Mouse (Mus musculus) monocyte, adult 2 months (primary cell): ENCODE measurements around the gene Sorcs3.

ENCODE experiments used
- DNase-seq, 2 experiments: peaks; one replicate each; pipeline ENCODE4 v3.0.0; 2022; ENCODE audit warnings: low spot score in 2 of 2, low read depth in 1 of 2

Sorcs3 gene

GRCm38 (mm10) chr19:48700111-48700658 lies 494.4 kb downstream of the Sorcs3 start:
- no peak for DNase-seq

GRCm38 (mm10) chr19:48703763-48704162 lies 497.9 kb downstream of the Sorcs3 start:
- DNase-seq, result no peak

- no peak for DNase-seq
Observed at GRCm38 (mm10) chr19:48706267-48706923, 500.6 kb downstream of the Sorcs3 start.

GRCm38 (mm10) chr19:48706924-48707320 lies 501.1 kb downstream of the Sorcs3 start:
- no peak for DNase-seq

- no peak for DNase-seq
Observed at GRCm38 (mm10) chr19:48725851-48726419, 520.1 kb downstream of the Sorcs3 start.

- no peak for DNase-seq
Observed at GRCm38 (mm10) chr19:48727048-48727447, 521.2 kb downstream of the Sorcs3 start.

- no peak for DNase-seq
Observed at GRCm38 (mm10) chr19:48727601-48728000, 521.8 kb downstream of the Sorcs3 start.

- DNase-seq, result no peak
Observed at GRCm38 (mm10) chr19:48731731-48732130, 525.9 kb downstream of the Sorcs3 start.

GRCm38 (mm10) chr19:48734370-48734769 lies 528.5 kb downstream of the Sorcs3 start:
- DNase-seq, result no peak

GRCm38 (mm10) chr19:48737554-48737953 lies 531.7 kb downstream of the Sorcs3 start:
- DNase-seq, result no peak

- DNase-seq, result no peak
Observed at GRCm38 (mm10) chr19:48755156-48755555, 549.3 kb downstream of the Sorcs3 start.

GRCm38 (mm10) chr19:48756831-48757230 lies 551.0 kb downstream of the Sorcs3 start:
- DNase-seq, result no peak

- DNase-seq, result no peak
Observed at GRCm38 (mm10) chr19:48766524-48766923, 560.7 kb downstream of the Sorcs3 start.

- no peak for DNase-seq
Observed at GRCm38 (mm10) chr19:48771565-48771964, 565.7 kb downstream of the Sorcs3 start.

- no peak for DNase-seq
Observed at GRCm38 (mm10) chr19:48779095-48779765, 573.4 kb downstream of the Sorcs3 start.

GRCm38 (mm10) chr19:48780813-48781212 lies 575.0 kb downstream of the Sorcs3 start:
- DNase-seq, result no peak

- DNase-seq, result no peak
Observed at GRCm38 (mm10) chr19:48782024-48782721, 576.3 kb downstream of the Sorcs3 start.

- no peak for DNase-seq
Observed at GRCm38 (mm10) chr19:48787269-48787668, 581.4 kb downstream of the Sorcs3 start.

- DNase-seq, result no peak
Observed at GRCm38 (mm10) chr19:48804546-48804945, 598.7 kb downstream of the Sorcs3 start.

- DNase-seq, result no peak
Observed at GRCm38 (mm10) chr19:48811541-48811940, 605.7 kb downstream of the Sorcs3 start.

- DNase-seq, result no peak
Observed at GRCm38 (mm10) chr19:48813823-48814222, 608.0 kb downstream of the Sorcs3 start.

GRCm38 (mm10) chr19:48815064-48815463 lies 609.2 kb downstream of the Sorcs3 start:
- no peak for DNase-seq
